Mouse (Mus musculus) CD4-positive, CD25-positive, alpha-beta regulatory T cell (primary cell): ENCODE measurements around the gene Bag6. TPM values are rescaled to one million over a fixed set of nuclear protein-coding genes. Genes with fewer than 3 reads are reported as not detected.

Experiments used
- polyA plus RNA-seq: library from polyadenylated mRNA; unstranded; fragments of 100-300 nt; shearing (Covaris generic); gene quantifications from one replicate; pipeline ENCODE4 v1.2.1, GENCODE M21; 2017

The Bag6 gene
- polyA plus RNA-seq, 1 experiment from 2014 or later: 57.1 TPM

Other genes with a start within 250 kb of the Bag6 start
- 2.6 TPM for gene C2, start 236.9 kb upstream of the Bag6 start, polyA plus RNA-seq
- gene Ehmt2, start 236.7 kb upstream of the Bag6 start, polyA plus RNA-seq: 69.4 TPM
- gene Slc44a4, start 220.7 kb upstream of the Bag6 start, polyA plus RNA-seq: not detected
- 75.2 TPM for gene Neu1, start 203.9 kb upstream of the Bag6 start, polyA plus RNA-seq
- 15.6 TPM for gene Hspa1b, start 175.9 kb upstream of the Bag6 start, polyA plus RNA-seq
- not detected for gene Gm20481, start 165.3 kb upstream of the Bag6 start, polyA plus RNA-seq
- 2.8 TPM for gene Hspa1a, start 163.0 kb upstream of the Bag6 start, polyA plus RNA-seq
- gene Hspa1l, start 162.5 kb upstream of the Bag6 start, polyA plus RNA-seq: not detected
- 81.8 TPM for gene Lsm2, start 153.3 kb upstream of the Bag6 start, polyA plus RNA-seq
- 174 TPM for gene Vars, start 134.2 kb upstream of the Bag6 start, polyA plus RNA-seq
- gene Vwa7, start 118.6 kb upstream of the Bag6 start, polyA plus RNA-seq: 0.18 TPM
- 0.81 TPM for gene Sapcd1, start 107.2 kb upstream of the Bag6 start, polyA plus RNA-seq
- gene Msh5, start 88.4 kb upstream of the Bag6 start, polyA plus RNA-seq: 1.2 TPM
- gene Clic1, start 85.2 kb upstream of the Bag6 start, polyA plus RNA-seq: 479 TPM
- gene Ddah2, start 76.1 kb upstream of the Bag6 start, polyA plus RNA-seq: 1.2 TPM
- gene Ly6g6c, start 69.8 kb upstream of the Bag6 start, polyA plus RNA-seq: not detected
- gene Mpig6b, start 69.0 kb upstream of the Bag6 start, polyA plus RNA-seq: not detected
- not detected for gene Ly6g6e, start 58.3 kb upstream of the Bag6 start, polyA plus RNA-seq
- not detected for gene Ly6g6d, start 57.1 kb upstream of the Bag6 start, polyA plus RNA-seq
- not detected for gene Ly6g6f, start 49.6 kb upstream of the Bag6 start, polyA plus RNA-seq
- gene Abhd16a, start 45.9 kb upstream of the Bag6 start, polyA plus RNA-seq: 66.3 TPM
- not detected for gene Ly6g5c, start 26.9 kb upstream of the Bag6 start, polyA plus RNA-seq
- 1.1 TPM for gene Ly6g5b, start 19.8 kb upstream of the Bag6 start, polyA plus RNA-seq
- gene Gpank1, start 13.7 kb upstream of the Bag6 start, polyA plus RNA-seq: 52.4 TPM
- gene Csnk2b, start 13.1 kb upstream of the Bag6 start, polyA plus RNA-seq: 244 TPM
- 3.3 TPM for gene D17H6S53E, start 8.8 kb upstream of the Bag6 start, polyA plus RNA-seq
- not detected for gene Apom, start 3.1 kb upstream of the Bag6 start, polyA plus RNA-seq
- gene Prrc2a, start 29.7 kb downstream of the Bag6 start, polyA plus RNA-seq: 26.9 TPM
- gene Aif1, start 40.9 kb downstream of the Bag6 start, polyA plus RNA-seq: 2.2 TPM
- 8.7 TPM for gene Lst1, start 53.3 kb downstream of the Bag6 start, polyA plus RNA-seq
- gene Ltb, start 59.3 kb downstream of the Bag6 start, polyA plus RNA-seq: 2,032 TPM
- 40.7 TPM for gene Tnf, start 66.8 kb downstream of the Bag6 start, polyA plus RNA-seq
- gene Lta, start 70.2 kb downstream of the Bag6 start, polyA plus RNA-seq: 158 TPM
- 1.4 TPM for gene Gm16181, start 85.7 kb downstream of the Bag6 start, polyA plus RNA-seq
- gene Atp6v1g2, start 98.5 kb downstream of the Bag6 start, polyA plus RNA-seq: 5.4 TPM
- gene Nfkbil1, start 100.6 kb downstream of the Bag6 start, polyA plus RNA-seq: 22.3 TPM
- 249 TPM for gene Ddx39b, start 106.6 kb downstream of the Bag6 start, polyA plus RNA-seq
- 5,785 TPM for gene H2-D1, start 127.6 kb downstream of the Bag6 start, polyA plus RNA-seq
- 0.17 TPM for gene H2-Q1, start 185.2 kb downstream of the Bag6 start, polyA plus RNA-seq
- gene H2-Q2, start 207.1 kb downstream of the Bag6 start, polyA plus RNA-seq: 12.5 TPM
- 40.5 TPM for gene H2-Q4, start 244.4 kb downstream of the Bag6 start, polyA plus RNA-seq